Mouse (Mus musculus): ENCODE data around the gene Ufc1. TPM values are rescaled to one million over a fixed set of nuclear protein-coding genes. Genes with fewer than 3 reads are reported as not detected.

Gene Ufc1
- polyA plus RNA-seq, 1 experiment from 2014 or later: 102 TPM

DNA sequence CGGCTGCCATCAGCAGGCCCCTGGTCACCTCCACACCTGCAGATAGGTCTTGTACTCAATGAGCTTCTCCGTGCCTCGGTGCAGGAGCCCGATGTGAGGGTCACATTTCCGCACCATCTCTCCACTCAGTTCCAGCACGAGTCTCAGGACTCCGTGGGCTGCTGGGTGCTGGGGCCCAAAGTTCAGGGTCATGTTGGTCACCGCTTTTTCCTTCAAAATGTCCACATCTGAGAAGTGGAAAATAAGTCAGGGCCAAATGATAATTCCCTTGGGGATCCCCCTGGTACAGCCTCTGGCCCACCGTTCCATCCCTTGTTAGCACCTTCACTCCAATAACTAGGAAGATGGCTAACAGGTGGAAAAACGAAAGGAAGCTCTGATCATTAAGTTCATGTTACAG lies 53.9 kb downstream of the Ufc1 start:
- Histone ChIP-seq H3K27me3 (replicated peaks; ENCODE audit: control insufficient read depth, insufficient read depth, low read length) (no peaks in the 10 kb centered on the region), H3K4me2 (ENCODE audit: low read length) (no peak overlapping the region), H3K4me3 (replicated peaks; ENCODE audit: low read length) (no peak overlapping the region), H3K27ac (ENCODE audit: low read length) (no peak overlapping the region), H3K9me3 (ENCODE audit: control insufficient read depth, low read length) (no peaks in the 10 kb centered on the region), H3K36me3 (ENCODE audit: control insufficient read depth, insufficient read depth) (peaks cover 18% of the 10 kb centered on the region), H3K9ac (replicated peaks; ENCODE audit: low read depth, low read length) (no peak overlapping the region), H3K4me1 (replicated peaks; ENCODE audit: control insufficient read depth, insufficient read depth, low read length) (peaks cover 4% of the 10 kb centered on the region)
- no peak for ATAC-seq
- 89% methylated on average over 10 of the region's 10 CpGs for WGBS

GRCm38 (mm10) chr1:171239992-171240744 lies 54.7 kb downstream of the Ufc1 start:
- Histone ChIP-seq H3K9me3 (ENCODE audit: control insufficient read depth, low read length) (no peaks in the 10 kb centered on the region), H3K4me2 (ENCODE audit: low read length) (no peak overlapping the region), H3K36me3 (ENCODE audit: control insufficient read depth, insufficient read depth) (peaks cover 24% of the 10 kb centered on the region), H3K27ac (ENCODE audit: low read length) (no peak overlapping the region), H3K9ac (replicated peaks; ENCODE audit: low read depth, low read length) (no peak overlapping the region), H3K4me3 (replicated peaks; ENCODE audit: low read length) (no peak overlapping the region), H3K4me1 (replicated peaks; ENCODE audit: control insufficient read depth, insufficient read depth, low read length) (no peaks in the 10 kb centered on the region; the same call in 1 of the 2 replicates), H3K27me3 (replicated peaks; ENCODE audit: control insufficient read depth, insufficient read depth, low read length) (no peaks in the 10 kb centered on the region)
- WGBS: 82% methylated on average over 15 of the region's 15 CpGs
- ATAC-seq: no peak

Other genes starting within 250 kb of the Ufc1 start
- 6.7 and 7.6 TPM in 2 replicates for gene Fcgr3, start 230.1 kb downstream of the Ufc1 start, polyA plus RNA-seq (2015; fragmentation: Nextera tagmentation; extraction: Ambion mirVana)
- 5.3 and 6.4 TPM in 2 replicates for gene Cfap126, start 181.1 kb downstream of the Ufc1 start, polyA plus RNA-seq (2015; fragmentation: Nextera tagmentation; extraction: Ambion mirVana)
- gene Sdhc, start 144.4 kb downstream of the Ufc1 start, polyA plus RNA-seq (2015; fragmentation: Nextera tagmentation; extraction: Ambion mirVana): 206 and 226 TPM in 2 replicates
- gene Mpz, start 144.3 kb downstream of the Ufc1 start, polyA plus RNA-seq (2015; fragmentation: Nextera tagmentation; extraction: Ambion mirVana): not detected in 2 replicates
- 7.1 and 7.9 TPM in 2 replicates for gene Pcp4l1, start 98.8 kb downstream of the Ufc1 start, polyA plus RNA-seq (2015; fragmentation: Nextera tagmentation; extraction: Ambion mirVana)
- gene Nr1i3, start 81.1 kb downstream of the Ufc1 start, polyA plus RNA-seq (2015; fragmentation: Nextera tagmentation; extraction: Ambion mirVana): 0.29 and 0.48 TPM in 2 replicates
- 47.7 and 54.8 TPM in 2 replicates for gene Tomm40l, start 72.5 kb downstream of the Ufc1 start, polyA plus RNA-seq (2015; fragmentation: Nextera tagmentation; extraction: Ambion mirVana)
- 1.4 and 2.3 TPM in 2 replicates for gene Apoa2, start 70.0 kb downstream of the Ufc1 start, polyA plus RNA-seq (2015; fragmentation: Nextera tagmentation; extraction: Ambion mirVana)
- gene Fcer1g, start 60.7 kb downstream of the Ufc1 start, polyA plus RNA-seq (2015; fragmentation: Nextera tagmentation; extraction: Ambion mirVana): 15.7 and 17.6 TPM in 2 replicates
- 7.2 and 7.6 TPM in 2 replicates for gene Adamts4, start 44.6 kb downstream of the Ufc1 start, polyA plus RNA-seq (2015; fragmentation: Nextera tagmentation; extraction: Ambion mirVana)
- gene Ndufs2, start 43.6 kb downstream of the Ufc1 start, polyA plus RNA-seq (2015; fragmentation: Nextera tagmentation; extraction: Ambion mirVana): 212 and 232 TPM in 2 replicates
- gene B4galt3, start 24.7 kb downstream of the Ufc1 start, polyA plus RNA-seq (2015; fragmentation: Nextera tagmentation; extraction: Ambion mirVana): 111 and 114 TPM in 2 replicates
- 47.6 and 49.2 TPM in 2 replicates for gene Ppox, start 13.8 kb downstream of the Ufc1 start, polyA plus RNA-seq (2015; fragmentation: Nextera tagmentation; extraction: Ambion mirVana)
- 126 and 130 TPM in 2 replicates for gene Usp21, start 7.0 kb downstream of the Ufc1 start, polyA plus RNA-seq (2015; fragmentation: Nextera tagmentation; extraction: Ambion mirVana)
- gene Dedd, start 34.1 kb upstream of the Ufc1 start, polyA plus RNA-seq (2015; fragmentation: Nextera tagmentation; extraction: Ambion mirVana): 55.5 and 61.7 TPM in 2 replicates
- gene Nit1, start 50.6 kb upstream of the Ufc1 start, polyA plus RNA-seq (2015; fragmentation: Nextera tagmentation; extraction: Ambion mirVana): 55.7 and 62.7 TPM in 2 replicates
- gene Pfdn2, start 50.6 kb upstream of the Ufc1 start, polyA plus RNA-seq (2015; fragmentation: Nextera tagmentation; extraction: Ambion mirVana): 118 and 156 TPM in 2 replicates
- gene Klhdc9, start 65.8 kb upstream of the Ufc1 start, polyA plus RNA-seq (2015; fragmentation: Nextera tagmentation; extraction: Ambion mirVana): 2.7 and 3.1 TPM in 2 replicates
- 0.67 and 1.1 TPM in 2 replicates for gene Nectin4, start 75.1 kb upstream of the Ufc1 start, polyA plus RNA-seq (2015; fragmentation: Nextera tagmentation; extraction: Ambion mirVana)
- 0.48 and 0.81 TPM in 2 replicates for gene Arhgap30, start 93.9 kb upstream of the Ufc1 start, polyA plus RNA-seq (2015; fragmentation: Nextera tagmentation; extraction: Ambion mirVana)
- gene Usf1, start 116.3 kb upstream of the Ufc1 start, polyA plus RNA-seq (2015; fragmentation: Nextera tagmentation; extraction: Ambion mirVana): 207 and 226 TPM in 2 replicates
- gene Tstd1, start 123.8 kb upstream of the Ufc1 start, polyA plus RNA-seq (2015; fragmentation: Nextera tagmentation; extraction: Ambion mirVana): 10.1 and 11.4 TPM in 2 replicates
- 7.8 and 10.2 TPM in 2 replicates for gene F11r, start 142.5 kb upstream of the Ufc1 start, polyA plus RNA-seq (2015; fragmentation: Nextera tagmentation; extraction: Ambion mirVana)
- gene Alyref2, start 208.5 kb upstream of the Ufc1 start, polyA plus RNA-seq (2015; fragmentation: Nextera tagmentation; extraction: Ambion mirVana): 32.6 and 33.2 TPM in 2 replicates
- gene Itln1, start 240.3 kb upstream of the Ufc1 start, polyA plus RNA-seq (2015; fragmentation: Nextera tagmentation; extraction: Ambion mirVana): not detected in 2 replicates